Mouse (Mus musculus): Measurements from ENCODE around the gene Olfr934.

Gene Olfr934

DNA sequence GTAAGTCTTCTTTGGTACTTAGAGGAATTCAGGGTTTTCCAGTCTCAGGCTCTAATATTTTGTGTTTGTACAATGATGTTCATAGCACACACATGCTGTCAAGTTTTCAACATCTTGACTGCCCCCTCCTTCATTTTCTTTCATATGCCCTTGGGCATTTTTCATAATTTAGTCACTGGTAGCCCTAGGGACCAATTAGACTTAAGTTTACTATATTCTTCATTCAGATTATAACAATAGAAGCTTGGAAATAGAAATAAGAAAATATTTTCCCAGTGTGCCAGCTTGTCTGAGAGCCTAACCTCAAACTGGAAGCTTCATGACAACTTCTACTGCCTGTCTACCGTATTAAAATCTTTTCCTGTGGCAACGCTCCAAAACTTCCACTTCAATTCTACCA, at the start of gene Olfr934:
Olfr934 (minus strand) TSS at position 101 of the 400 bp plus-strand sequence.
- no peak for DNase-seq

- DNase-seq, result no peak
Observed at GRCm38 (mm10) chr9:39023277-39023676, 35.2 kb upstream of the Olfr934 start, which contains the start of gene Olfr146. Olfr146 (minus strand) TSS chr9:39023377.

- DNase-seq, result no peak
Observed at GRCm38 (mm10) chr9:38999583-38999982, 11.5 kb upstream of the Olfr934 start, which contains the start of gene Olfr935. Olfr935 (minus strand) TSS chr9:38999683.

DNA sequence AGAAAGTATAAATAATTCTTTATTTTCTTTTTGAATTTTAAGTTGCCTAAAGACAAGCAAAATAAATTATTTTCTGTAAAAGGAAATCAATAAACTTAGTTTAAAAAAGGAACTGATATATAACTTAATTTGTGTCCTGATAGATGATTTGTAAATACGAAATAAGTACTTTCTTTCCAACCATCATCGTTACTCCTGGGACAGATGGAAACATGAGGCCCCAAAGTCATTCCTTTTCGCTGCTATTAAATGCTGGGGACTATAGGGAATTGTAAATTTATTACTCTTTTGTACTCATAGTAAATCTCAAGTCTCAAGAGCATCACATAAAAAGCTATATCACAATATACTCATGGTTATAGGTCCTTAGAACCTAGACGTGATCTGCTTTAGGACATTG, 16.1 kb downstream of the Olfr934 start, which contains the start of gene Olfr933:
Olfr933 (plus strand) TSS at position 301 of the 400 bp plus-strand sequence.
- DNase-seq, result no peak

DNA sequence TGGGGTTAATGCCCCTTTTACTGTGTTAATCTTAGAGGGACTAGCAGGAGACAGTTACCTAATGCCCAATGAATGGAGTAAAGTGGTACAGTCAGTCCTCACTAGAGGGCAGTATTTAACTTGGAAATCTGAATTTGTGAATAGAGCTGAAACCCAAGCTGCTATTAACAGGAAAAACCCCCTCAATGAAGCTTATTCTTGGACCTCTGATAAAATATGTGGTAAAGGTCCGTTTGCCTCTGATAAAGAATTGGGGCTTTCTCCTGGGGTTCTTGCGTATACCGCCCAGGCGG, 34.0 kb downstream of the Olfr934 start:
- DNase-seq, result no peak

DNA sequence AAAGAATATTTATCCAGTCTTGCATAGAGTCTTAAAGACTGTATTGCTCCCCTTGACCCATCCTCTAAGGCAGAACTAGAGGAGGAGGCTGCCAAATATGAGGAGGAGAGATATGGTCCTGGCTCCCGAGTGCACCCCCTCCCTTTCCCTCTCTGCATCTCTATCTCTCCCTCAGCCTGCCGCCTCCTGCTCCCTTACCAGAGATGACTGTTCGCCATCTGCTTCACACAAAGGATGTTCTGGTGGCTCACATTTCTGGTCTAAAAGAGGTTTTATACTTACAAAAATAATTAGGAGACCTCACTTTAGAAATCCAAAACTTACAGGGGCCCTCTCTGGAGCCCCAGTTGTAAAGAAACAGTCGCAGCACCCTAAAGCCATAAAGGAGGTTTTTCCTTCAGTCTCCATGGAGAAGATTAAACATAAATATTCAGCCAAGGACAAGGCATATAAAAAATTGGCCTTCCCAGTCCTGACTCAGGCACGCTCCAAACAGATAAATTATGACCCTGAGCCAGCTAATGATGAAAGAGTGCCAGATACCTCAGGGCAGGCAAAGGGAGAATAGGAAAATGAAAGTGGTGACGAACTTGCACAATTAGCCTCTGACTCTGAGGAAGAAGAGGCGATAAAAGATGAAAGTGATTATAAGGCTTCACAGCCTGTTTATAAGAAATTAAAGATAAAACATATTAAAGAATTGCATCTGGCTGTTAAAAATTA, 34.6 kb downstream of the Olfr934 start:
- no peak for DNase-seq

Data from kidney, adult 8-10 months (tissue).